Mouse (Mus musculus) colon, adult 2 months (tissue): ENCODE measurements around the gene Gm21292. TPM values are rescaled to one million over a fixed set of nuclear protein-coding genes. Genes with fewer than 3 reads are reported as not detected.

Experiments
- polyA plus RNA-seq: library from polyadenylated mRNA; depleted of rRNA; stranded (reverse); fragments of >200 nt; gene quantifications from 2 replicates; pipeline ENCODE4 v1.2.3, GENCODE M21; 2012; rRNA removed

The Gm21292 gene
- not detected in 2 replicates for polyA plus RNA-seq

GRCm38 (mm10) chrY:9133824-9134223 lies at the start of gene Gm21292:
Gene Gm21292 (minus strand): TSS chrY:9133924.

Other genes with a start within 250 kb of the Gm21292 start
- gene Gm21721, start 68.3 kb upstream of the Gm21292 start, polyA plus RNA-seq = not detected in 2 replicates
- not detected in 2 replicates for gene Gm21812, start 213.3 kb upstream of the Gm21292 start, polyA plus RNA-seq